ENCODE assay signal across 17 mouse cellular contexts in the genomic region with DNA sequence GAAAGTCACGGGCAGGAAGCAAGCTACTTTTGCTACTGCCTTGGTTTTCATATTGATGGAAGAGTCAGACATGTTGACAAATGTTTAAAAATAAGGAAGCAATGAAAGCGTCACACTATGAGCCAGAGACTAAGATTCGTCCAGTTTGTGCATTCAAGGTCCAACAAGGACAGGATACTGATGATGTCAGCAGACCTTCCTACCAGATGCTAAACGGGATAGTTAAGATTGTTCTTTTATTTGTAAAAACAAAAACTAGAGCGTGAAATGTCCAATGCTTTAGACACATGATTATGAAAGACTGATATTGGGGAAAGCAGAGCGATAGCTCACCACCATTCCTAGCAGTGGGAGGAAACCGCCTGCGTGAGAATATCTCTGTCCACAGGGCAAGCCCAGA. TPM values are rescaled to one million over a fixed set of nuclear protein-coding genes. Genes with fewer than 3 reads are reported as not detected.
DNase-seq lines count a peak whose midpoint lies in the region; ATAC-seq and TF ChIP-seq lines count a peak whose summit lies in the region.
"Had no signal": no experiment of that assay in that cellular context is flagged by ENCODE, and none has a peak within 500 bp of the region (broad histone marks: within the 10 kb centered on the region; RNA-seq: fewer than 3 reads in every experiment).

No protein-coding gene starts in this region.

- TF ChIP-seq EP300 in ES-Bruce4 (IDR thresholded peaks at IDR 0.05; ENCODE audit: insufficient read depth, low read depth, low read length): no peak

- no peaks in the 10 kb centered on the region for H3K9me3 ChIP-seq in heart, embryonic 12.5 days (replicated peaks)
- no peaks in the 10 kb centered on the region; the same call in 1 of the 2 replicates for H3K9me3 ChIP-seq in ES-Bruce4 (replicated peaks; ENCODE audit: control insufficient read depth, insufficient read depth, low read length, poor library complexity, severe bottlenecking)
- H3K9me3 ChIP-seq: neural tube, embryonic 15.5 days had no signal

- no peak overlapping the region for H3K4me2 ChIP-seq in heart, embryonic 12.5 days
- H3K4me2 ChIP-seq: neural tube, embryonic 15.5 days had no signal

- no peak for TF ChIP-seq CTCF in layer of hippocampus, adult 2 months (conservative IDR thresholded peaks at IDR 0.05)
- TF ChIP-seq CTCF in ES-Bruce4 (IDR thresholded peaks at IDR 0.05; ENCODE audit: low read depth, low read length): no peak
- no peak for TF ChIP-seq CTCF in embryonic fibroblast, embryonic 13.5 days (IDR thresholded peaks at IDR 0.05; ENCODE audit: borderline replicate concordance, insufficient read depth, low read length)

- no peak for DNase-seq in heart, adult 9 months (ENCODE audit: low spot score in 2 of 2)
- DNase-seq in layer of hippocampus, adult 2 months (ENCODE audit: low spot score in 2 of 2): no peak
- no peak for DNase-seq in layer of hippocampus, adult 9-11 months
- no peak for DNase-seq in frontal cortex, postnatal 36 days (ENCODE audit: low spot score in 2 of 2)
- DNase-seq: cerebellum, adult 9-11 months; embryo, embryonic 11 days; forebrain, postnatal 0 days; kidney, postnatal 10 days; layer of hippocampus, postnatal 36 days; left cerebral cortex, postnatal 4 days; thymus, postnatal 4 days had no signal

- H3K27me3 ChIP-seq in heart, embryonic 12.5 days (replicated peaks): no peaks in the 10 kb centered on the region
- H3K27me3 ChIP-seq in ES-Bruce4 (ENCODE audit: control insufficient read depth, insufficient read depth, low read length, poor library complexity, severe bottlenecking): no peaks in the 10 kb centered on the region
- H3K27me3 ChIP-seq: neural tube, embryonic 15.5 days had no signal

- peak overlapping the region; percentile 51; the same call in 1 of the 2 replicates for H3K9ac ChIP-seq in heart, embryonic 12.5 days
- H3K9ac ChIP-seq in ES-Bruce4 (ENCODE audit: low read depth, poor library complexity, severe bottlenecking): no peak overlapping the region
- H3K9ac ChIP-seq: forebrain, postnatal 0 days; liver, embryonic 14.5 days; neural tube, embryonic 15.5 days had no signal

- no peak for TF ChIP-seq POLR2A in ES-Bruce4 (IDR thresholded peaks at IDR 0.05; ENCODE audit: insufficient read depth, low read length)
- TF ChIP-seq POLR2A in embryonic fibroblast, embryonic 13.5 days (IDR thresholded peaks at IDR 0.05; ENCODE audit: low read depth, low read length): peak; percentile 78

- H3K4me3 ChIP-seq in heart, embryonic 12.5 days: no peak overlapping the region
- H3K4me3 ChIP-seq in layer of hippocampus, adult 2 months: no peak overlapping the region
- no peak overlapping the region for H3K4me3 ChIP-seq in ES-Bruce4 (ENCODE audit: low read depth, low read length)
- no peak overlapping the region for H3K4me3 ChIP-seq in embryonic fibroblast, embryonic 13.5 days (ENCODE audit: insufficient read depth, low read length)
- H3K4me3 ChIP-seq: neural tube, embryonic 15.5 days had no signal

- H3K27ac ChIP-seq in heart, embryonic 12.5 days (ENCODE audit: poor library complexity, severe bottlenecking): peak overlapping the region; percentile 81
- peak overlapping the region; percentile 55; the same call in 1 of the 2 replicates for H3K27ac ChIP-seq in layer of hippocampus, adult 2 months
- peak overlapping the region; percentile 48 for H3K27ac ChIP-seq in ES-Bruce4 (ENCODE audit: insufficient read depth, low read length)
- H3K27ac ChIP-seq in embryonic fibroblast, embryonic 13.5 days (ENCODE audit: insufficient read depth, low read length): peak overlapping the region; percentile 84
- H3K27ac ChIP-seq: liver, embryonic 14.5 days; neural tube, embryonic 15.5 days had no signal

- peaks cover 33% of the 10 kb centered on the region for H3K4me1 ChIP-seq in heart, embryonic 12.5 days (replicated peaks)
- peaks cover 3% of the 10 kb centered on the region for H3K4me1 ChIP-seq in ES-Bruce4 (ENCODE audit: control insufficient read depth, insufficient read depth, low read length)
- H3K4me1 ChIP-seq in embryonic fibroblast, embryonic 13.5 days (ENCODE audit: control insufficient read depth, insufficient read depth, low read length): no peaks in the 10 kb centered on the region

- no peaks in the 10 kb centered on the region for H3K36me3 ChIP-seq in heart, embryonic 12.5 days
- H3K36me3 ChIP-seq in ES-Bruce4 (ENCODE audit: control insufficient read depth, insufficient read depth, low read length, poor library complexity, severe bottlenecking): no peaks in the 10 kb centered on the region
- H3K36me3 ChIP-seq: neural tube, embryonic 15.5 days had no signal

- WGBS in heart, embryonic 12.5 days: 54% methylated on average over 8 of the region's 8 CpGs

- ATAC-seq in heart, embryonic 12.5 days (ENCODE audit: insufficient number of reproducible peaks, low FRiP score): no peak
- ATAC-seq: forebrain, postnatal 0 days; hindbrain, embryonic 16.5 days had no signal

RNA-seq across cellular contexts. Expression of a gene that starts 37.5 kb away (rescaled TPM):
- polyA plus RNA-seq in heart, embryonic 12.5 days (2016; fragmentation: Nextera tagmentation; extraction: Ambion mirVana): 33.7 and 34.2 TPM in 2 replicates
- 10 to 100 TPM in 1 of 2 experiments, 1 to 10 TPM in 1; 9.5 to 10.6 TPM for total RNA-seq in layer of hippocampus, adult 2 months (2021)
- 26.3 and 33.1 TPM in 2 replicates for polyA plus RNA-seq in ES-Bruce4 (2011; ENCODE audit: insufficient read depth, insufficient read length, low read depth, missing spikeins)
- 24.9 and 35.7 TPM in 2 replicates for polyA plus RNA-seq in embryonic fibroblast, embryonic 13.5 days (2011; ENCODE audit: insufficient read length, low read depth, missing spikeins)

RNA-seq across cellular contexts. Expression of a gene that starts 40.0 kb away (rescaled TPM):
- 3.5 and 3.9 TPM in 2 replicates for polyA plus RNA-seq in heart, embryonic 12.5 days (2016; fragmentation: Nextera tagmentation; extraction: Ambion mirVana)
- total RNA-seq in layer of hippocampus, adult 2 months (2021): 1 to 10 TPM; 3.5 to 3.6 TPM
- polyA plus RNA-seq in ES-Bruce4 (2011; ENCODE audit: insufficient read depth, insufficient read length, low read depth, missing spikeins): 0.46 and 0.48 TPM in 2 replicates
- polyA plus RNA-seq in embryonic fibroblast, embryonic 13.5 days (2011; ENCODE audit: insufficient read length, low read depth, missing spikeins): 1.3 and 3.5 TPM in 2 replicates

RNA-seq across cellular contexts. Expression of a gene that starts 56.3 kb away (rescaled TPM):
- 1.5 and 1.9 TPM in 2 replicates for polyA plus RNA-seq in heart, embryonic 12.5 days (2016; fragmentation: Nextera tagmentation; extraction: Ambion mirVana)
- 1 to 10 TPM; 2.5 to 3.2 TPM for total RNA-seq in layer of hippocampus, adult 2 months (2021)
- polyA plus RNA-seq in ES-Bruce4 (2011; ENCODE audit: insufficient read depth, insufficient read length, low read depth, missing spikeins): 1.9 and 3.6 TPM in 2 replicates
- polyA plus RNA-seq in embryonic fibroblast, embryonic 13.5 days (2011; ENCODE audit: insufficient read length, low read depth, missing spikeins): 0.60 and 1.5 TPM in 2 replicates
